Mouse (Mus musculus): ENCODE results near the gene Col16a1. TPM values are rescaled to one million over a fixed set of nuclear protein-coding genes. Genes with fewer than 3 reads are reported as not detected.

Col16a1 gene
- polyA plus RNA-seq, 1 experiment from 2014 or later = 59.5 TPM

DNA sequence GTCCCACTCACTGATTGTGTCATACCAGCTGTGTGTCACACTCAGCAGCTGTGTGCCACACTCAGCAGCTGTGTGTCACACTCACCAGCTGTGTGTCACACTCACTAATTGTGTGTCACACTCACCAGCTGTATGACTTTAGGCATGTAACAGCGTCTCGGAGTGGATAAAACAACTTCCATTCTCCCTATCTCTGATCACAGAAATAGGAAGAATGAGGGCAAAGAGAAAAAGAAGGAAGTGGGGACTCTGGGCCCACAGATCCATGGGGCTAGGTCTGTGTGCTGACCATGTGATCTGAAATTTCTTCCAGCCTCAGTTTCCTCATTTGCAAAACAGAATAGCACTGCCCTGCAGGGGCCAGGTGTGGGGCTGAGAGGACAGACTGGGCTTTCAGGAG, 24.1 kb downstream of the Col16a1 start:
- H3K27me3 ChIP-seq (ENCODE audit: insufficient read depth, low read length) = no peaks in the 10 kb centered on the region
- peaks cover 10% of the 10 kb centered on the region; the same call in 1 of the 2 replicates for H3K36me3 ChIP-seq (ENCODE audit: insufficient read depth)
- no peak for TF ChIP-seq CTCF (IDR thresholded peaks at IDR 0.05; ENCODE audit: low read depth)
- WGBS = 75% methylated on average over 2 of the region's 2 CpGs
- no peak overlapping the region for H3K27ac ChIP-seq (ENCODE audit: low read depth)
- H3K4me1 ChIP-seq (ENCODE audit: insufficient read depth) = no peaks in the 10 kb centered on the region
- H3K9ac ChIP-seq = no peak overlapping the region
- no peaks in the 10 kb centered on the region for H3K9me3 ChIP-seq (ENCODE audit: low read depth, low read length)
- DNase-seq (no peak), ATAC-seq (ENCODE audit: insufficient read depth) (no peak)
- H3K4me2 ChIP-seq = no peak overlapping the region
- H3K4me3 ChIP-seq (ENCODE audit: low read depth, low read length) = no peak overlapping the region

- H3K4me1 ChIP-seq (ENCODE audit: insufficient read depth) = no peaks in the 10 kb centered on the region
- no peak for TF ChIP-seq CTCF (IDR thresholded peaks at IDR 0.05; ENCODE audit: low read depth)
- DNase-seq (no peak), ATAC-seq (ENCODE audit: insufficient read depth) (no peak)
- 86% methylated on average over 4 of the region's 4 CpGs for WGBS
- H3K9me3 ChIP-seq (ENCODE audit: low read depth, low read length) = no peaks in the 10 kb centered on the region
- H3K27ac ChIP-seq (ENCODE audit: low read depth) = no peak overlapping the region
- H3K9ac ChIP-seq = no peak overlapping the region
- H3K27me3 ChIP-seq (ENCODE audit: insufficient read depth, low read length) = no peaks in the 10 kb centered on the region
- no peak overlapping the region for H3K4me2 ChIP-seq
- H3K4me3 ChIP-seq (ENCODE audit: low read depth, low read length) = no peak overlapping the region
- H3K36me3 ChIP-seq (ENCODE audit: insufficient read depth) = peaks cover 10% of the 10 kb centered on the region; the same call in 1 of the 2 replicates
These were observed 25.7 kb downstream of the Col16a1 start for GRCm38 (mm10) chr4:130073367-130073766.

DNA sequence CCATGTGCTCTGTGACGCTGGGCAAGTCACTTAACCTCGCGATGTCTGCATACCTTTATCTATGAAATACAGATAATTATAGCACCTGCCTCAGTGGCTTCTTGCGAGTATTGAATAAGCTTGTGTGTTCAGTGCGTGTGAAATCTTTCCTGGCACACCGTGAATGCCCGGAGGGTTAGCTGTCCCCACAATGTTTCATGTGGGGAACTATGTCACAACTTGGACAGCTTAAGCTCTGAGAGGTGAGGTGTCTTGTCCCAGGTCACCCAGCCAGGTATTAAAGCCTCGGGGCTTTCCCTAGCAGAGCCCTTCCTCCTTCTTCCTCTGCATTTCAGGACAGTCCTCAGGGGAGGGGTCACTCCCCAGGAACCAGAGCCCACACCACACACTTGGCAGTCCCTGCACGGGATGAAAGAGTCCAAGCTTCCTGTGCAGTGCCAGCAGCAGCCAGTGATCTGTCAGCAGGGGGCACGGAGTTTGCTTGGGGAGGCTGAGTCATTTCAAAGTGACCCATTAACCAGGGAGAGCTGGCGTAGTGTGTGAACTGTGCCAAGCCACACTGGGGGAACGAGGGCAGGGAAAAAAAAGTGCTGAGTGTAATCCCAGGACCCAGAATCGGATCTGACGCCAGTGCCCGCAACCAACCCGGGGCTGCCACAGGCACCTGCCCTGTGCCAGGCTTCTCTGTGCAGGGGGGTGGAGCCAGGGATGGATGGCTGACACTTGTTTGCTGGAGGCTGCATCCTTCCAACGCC, 27.3 kb downstream of the Col16a1 start:
- no peak overlapping the region; the same call in 1 of the 2 replicates for H3K9ac ChIP-seq
- WGBS = 66% methylated on average over 17 of the region's 17 CpGs
- H3K4me2 ChIP-seq = no peak overlapping the region
- peaks cover 10% of the 10 kb centered on the region; the same call in 1 of the 2 replicates for H3K36me3 ChIP-seq (ENCODE audit: insufficient read depth)
- no peak overlapping the region for H3K27ac ChIP-seq (ENCODE audit: low read depth)
- H3K9me3 ChIP-seq (ENCODE audit: low read depth, low read length) = no peaks in the 10 kb centered on the region
- no peak for TF ChIP-seq CTCF (IDR thresholded peaks at IDR 0.05; ENCODE audit: low read depth)
- no peaks in the 10 kb centered on the region for H3K4me1 ChIP-seq (ENCODE audit: insufficient read depth)
- H3K27me3 ChIP-seq (ENCODE audit: insufficient read depth, low read length) = no peaks in the 10 kb centered on the region
- no peak for ATAC-seq (ENCODE audit: insufficient read depth)
- no peak overlapping the region for H3K4me3 ChIP-seq (ENCODE audit: low read depth, low read length)
- DNase-seq = no peak

DNA sequence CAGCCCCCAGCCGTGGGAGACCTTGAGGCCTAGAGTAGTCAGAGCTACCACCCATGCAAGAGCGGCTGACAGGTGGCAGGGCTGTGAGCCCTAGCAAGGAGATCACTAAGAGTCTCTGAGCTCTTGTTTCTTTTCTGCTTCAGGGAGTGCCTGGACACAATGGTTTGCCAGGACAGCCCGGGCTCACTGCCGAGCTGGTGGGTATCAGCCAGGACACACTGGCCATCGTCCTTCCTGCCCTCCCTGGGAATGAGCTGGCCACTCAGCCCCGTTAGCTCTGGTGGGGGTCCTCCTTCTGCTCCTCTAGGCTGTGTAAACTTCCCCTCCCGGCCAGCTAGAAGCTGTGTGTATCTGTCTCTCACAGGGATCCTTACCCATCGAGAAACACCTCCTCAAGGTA, 29.2 kb downstream of the Col16a1 start:
- Histone ChIP-seq H3K4me1 (ENCODE audit: insufficient read depth) (no peaks in the 10 kb centered on the region), H3K4me2 (no peak overlapping the region), H3K36me3 (ENCODE audit: insufficient read depth) (peaks cover 10% of the 10 kb centered on the region; the same call in 1 of the 2 replicates), H3K9me3 (ENCODE audit: low read depth, low read length) (no peaks in the 10 kb centered on the region), H3K4me3 (ENCODE audit: low read depth, low read length) (no peak overlapping the region), H3K27me3 (ENCODE audit: insufficient read depth, low read length) (no peaks in the 10 kb centered on the region), H3K27ac (ENCODE audit: low read depth) (no peak overlapping the region), H3K9ac (no peak overlapping the region)
- no peak for ATAC-seq (ENCODE audit: insufficient read depth)
- no peak for TF ChIP-seq CTCF (IDR thresholded peaks at IDR 0.05; ENCODE audit: low read depth)
- DNase-seq = no peak
- WGBS = 50% methylated on average over 8 of the region's 8 CpGs

GRCm38 (mm10) chr4:130078816-130079485, 31.3 kb downstream of the Col16a1 start:
- Histone ChIP-seq H3K9ac (no peak overlapping the region), H3K36me3 (ENCODE audit: insufficient read depth) (no peaks in the 10 kb centered on the region), H3K27ac (ENCODE audit: low read depth) (no peak overlapping the region), H3K4me2 (no peak overlapping the region), H3K9me3 (ENCODE audit: low read depth, low read length) (no peaks in the 10 kb centered on the region), H3K4me1 (ENCODE audit: insufficient read depth) (no peaks in the 10 kb centered on the region), H3K27me3 (ENCODE audit: insufficient read depth, low read length) (no peaks in the 10 kb centered on the region), H3K4me3 (ENCODE audit: low read depth, low read length) (no peak overlapping the region)
- TF ChIP-seq CTCF (IDR thresholded peaks at IDR 0.05; ENCODE audit: low read depth) = no peak
- ATAC-seq (ENCODE audit: insufficient read depth) = no peak
- 48% methylated on average over 17 of the region's 17 CpGs for WGBS
- DNase-seq = no peak

- Histone ChIP-seq H3K9ac (no peak overlapping the region), H3K4me1 (ENCODE audit: insufficient read depth) (no peaks in the 10 kb centered on the region), H3K9me3 (ENCODE audit: low read depth, low read length) (no peaks in the 10 kb centered on the region), H3K4me3 (ENCODE audit: low read depth, low read length) (no peak overlapping the region), H3K27me3 (ENCODE audit: insufficient read depth, low read length) (no peaks in the 10 kb centered on the region), H3K27ac (ENCODE audit: low read depth) (no peak overlapping the region), H3K4me2 (no peak overlapping the region), H3K36me3 (ENCODE audit: insufficient read depth) (no peaks in the 10 kb centered on the region)
- DNase-seq (no peak), ATAC-seq (ENCODE audit: insufficient read depth) (no peak)
- 59% methylated on average over 3 of the region's 3 CpGs for WGBS
- TF ChIP-seq CTCF (IDR thresholded peaks at IDR 0.05; ENCODE audit: low read depth) = no peak
These were observed 31.9 kb downstream of the Col16a1 start for GRCm38 (mm10) chr4:130079521-130079920.
